Mouse (Mus musculus) E14TG2a.4 (cell line): ENCODE data around the gene Cacnb1.

Source experiments
- CTCF ChIP-seq: conservative IDR thresholded peaks from 2 replicates; pipeline ENCODE4 v1.5.1; 2014; ENCODE audit warnings: low read length
- POU5F1 ChIP-seq: IDR thresholded peaks from 2 replicates; pipeline ENCODE4 v1.6.1; 2014; ENCODE audit warnings: low read length, borderline replicate concordance

GRCm38 (mm10) chr11:98018858-98019641 lies 3.8 kb downstream of the Cacnb1 start:
- TF ChIP-seq CTCF (peak; percentile 23; the same call in 1 of the 2 replicates), POU5F1 (no peak)
